Mouse (Mus musculus) telencephalon, adult 2 months (tissue): ENCODE results near the gene Zscan10.

Experiments used
- DNase-seq: peaks from one replicate; pipeline ENCODE4 v3.0.0-alpha.2; 2011; ENCODE audit warnings: low read depth, low spot score

Zscan10 gene

DNA sequence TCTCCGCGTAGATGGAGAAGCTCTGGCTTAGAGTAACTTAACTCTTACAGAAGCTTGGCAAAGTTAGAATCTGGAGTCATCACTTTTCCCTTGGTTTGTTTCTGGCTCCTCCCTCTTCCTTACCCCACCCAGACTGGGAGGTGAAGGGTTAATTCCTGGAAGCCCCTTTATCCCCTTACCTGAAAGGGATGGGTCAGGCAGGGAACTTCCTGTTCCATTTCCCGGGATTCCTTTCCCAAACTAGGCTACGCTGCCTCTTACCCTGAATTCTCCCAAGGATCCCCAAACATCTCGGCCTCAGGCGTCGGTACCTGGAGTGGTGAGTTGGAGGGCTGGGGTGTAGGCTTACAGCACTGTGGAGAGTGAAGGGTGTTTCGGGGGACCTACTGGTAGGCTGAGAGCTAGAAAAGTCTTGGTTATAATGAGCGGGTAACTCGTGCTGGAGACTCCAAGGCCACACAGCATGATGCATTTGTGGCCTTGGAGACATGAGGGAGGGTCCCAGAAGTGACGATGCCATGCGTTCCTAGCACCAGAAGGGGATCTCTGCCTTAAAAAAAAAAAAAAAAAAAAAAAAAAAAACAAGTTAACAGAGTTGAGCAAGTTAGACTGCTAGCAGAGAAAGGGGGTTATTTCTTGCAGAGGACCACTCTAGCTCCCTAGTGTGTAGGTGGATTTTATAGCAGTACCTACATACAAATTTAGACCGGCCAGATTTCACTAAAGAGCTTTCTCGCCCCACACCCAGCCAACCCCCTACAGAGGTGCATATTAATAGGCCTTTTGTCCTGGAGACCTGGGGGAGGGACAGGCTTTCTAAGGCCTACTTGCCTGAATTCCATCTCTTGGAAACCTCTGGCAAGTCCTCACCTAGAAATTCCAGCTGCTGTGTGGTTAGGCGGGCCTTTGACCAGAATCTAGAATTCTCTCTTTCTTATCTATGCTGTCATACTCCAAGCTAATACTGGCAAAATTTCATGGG lies at the start of gene Zscan10:
Zscan10 (plus strand) TSS at position 216 of the 982 bp plus-strand sequence.
- DNase-seq: no peak

GRCm38 (mm10) chr17:23550856-23551255 lies 49.8 kb upstream of the Zscan10 start:
- no peak for DNase-seq

- no peak for DNase-seq
These were observed 49.2 kb upstream of the Zscan10 start for GRCm38 (mm10) chr17:23551416-23551815.

GRCm38 (mm10) chr17:23551963-23552362 lies 48.7 kb upstream of the Zscan10 start:
- DNase-seq: no peak

DNA sequence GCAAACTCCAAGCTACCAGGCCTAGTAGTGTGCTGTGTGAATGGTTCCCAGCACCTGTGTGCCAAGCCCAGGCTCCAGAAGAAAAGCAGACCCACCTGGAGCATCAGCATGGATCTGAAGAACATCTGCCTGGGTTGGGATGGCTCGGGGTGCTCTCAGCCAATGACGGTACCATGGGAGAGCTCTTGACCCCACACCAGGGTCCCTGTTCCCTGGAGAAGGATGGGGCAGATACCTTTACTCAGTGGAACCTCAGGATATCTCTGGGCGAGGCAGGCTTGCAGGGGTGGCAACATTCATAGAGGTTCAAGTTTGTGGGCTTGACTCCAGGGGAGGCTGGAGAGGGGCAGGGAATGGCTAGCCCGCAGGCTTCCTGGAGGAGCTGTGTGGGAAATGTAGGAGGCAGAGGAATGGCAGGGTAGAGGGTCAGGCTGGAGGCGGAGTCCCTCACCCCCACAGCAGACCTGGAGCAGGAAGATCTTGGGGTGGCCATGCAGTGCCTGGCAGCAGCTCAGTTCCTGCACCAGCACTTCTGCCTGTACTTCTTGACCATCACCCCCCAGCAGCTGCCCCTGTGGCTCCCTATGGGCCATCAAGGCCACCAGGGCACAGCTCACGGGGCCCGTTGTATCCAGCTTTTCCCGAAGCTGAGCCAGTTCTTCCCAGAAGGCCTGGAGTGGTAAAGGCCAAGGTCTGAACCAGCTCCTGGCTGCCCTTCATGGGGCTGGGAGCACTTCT lies 47.6 kb upstream of the Zscan10 start:
- DNase-seq: no peak

DNA sequence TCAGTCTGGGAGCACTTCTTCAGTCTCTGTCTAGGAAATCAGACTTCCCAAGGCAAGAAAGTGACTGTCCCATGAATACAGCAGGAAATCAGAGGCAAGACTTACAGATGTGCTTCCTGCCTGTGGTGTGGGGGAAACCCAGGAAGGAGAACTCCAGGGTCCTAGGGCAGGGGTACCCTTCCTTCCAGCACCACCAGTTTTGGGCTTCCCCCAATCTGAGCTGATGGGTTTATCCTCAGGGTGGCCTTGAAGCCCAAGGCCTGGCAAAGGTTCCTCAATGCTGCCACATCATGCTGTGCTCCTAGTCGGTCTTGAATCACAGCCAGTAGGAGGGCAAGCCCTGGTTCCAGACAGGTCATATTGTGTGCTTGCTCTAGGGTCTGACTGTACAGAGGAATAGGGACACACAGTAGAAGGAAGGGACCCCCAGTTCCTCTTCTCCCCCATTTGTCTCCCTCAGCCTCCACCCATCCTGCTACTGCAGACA lies 47.0 kb upstream of the Zscan10 start:
- no peak for DNase-seq

DNA sequence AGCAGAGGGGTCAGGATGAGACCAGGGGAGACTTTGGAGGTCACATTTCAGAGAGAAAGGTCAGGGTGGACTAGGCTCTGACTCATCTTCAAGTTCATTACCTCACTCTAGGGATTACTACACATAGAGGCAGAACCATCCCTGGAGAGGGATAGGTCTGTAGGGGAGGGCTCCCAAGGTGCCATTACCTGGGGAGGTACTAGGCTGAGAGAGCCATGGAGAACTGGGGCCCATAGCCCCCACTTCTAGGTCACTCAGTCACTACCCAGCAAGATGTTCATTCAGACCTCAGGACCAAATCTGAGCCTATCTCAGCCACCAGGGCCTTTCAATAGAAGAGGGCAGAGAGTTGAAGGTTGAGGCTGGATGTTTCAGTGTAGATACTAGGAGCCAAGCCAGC lies 46.3 kb upstream of the Zscan10 start:
- no peak for DNase-seq

DNA sequence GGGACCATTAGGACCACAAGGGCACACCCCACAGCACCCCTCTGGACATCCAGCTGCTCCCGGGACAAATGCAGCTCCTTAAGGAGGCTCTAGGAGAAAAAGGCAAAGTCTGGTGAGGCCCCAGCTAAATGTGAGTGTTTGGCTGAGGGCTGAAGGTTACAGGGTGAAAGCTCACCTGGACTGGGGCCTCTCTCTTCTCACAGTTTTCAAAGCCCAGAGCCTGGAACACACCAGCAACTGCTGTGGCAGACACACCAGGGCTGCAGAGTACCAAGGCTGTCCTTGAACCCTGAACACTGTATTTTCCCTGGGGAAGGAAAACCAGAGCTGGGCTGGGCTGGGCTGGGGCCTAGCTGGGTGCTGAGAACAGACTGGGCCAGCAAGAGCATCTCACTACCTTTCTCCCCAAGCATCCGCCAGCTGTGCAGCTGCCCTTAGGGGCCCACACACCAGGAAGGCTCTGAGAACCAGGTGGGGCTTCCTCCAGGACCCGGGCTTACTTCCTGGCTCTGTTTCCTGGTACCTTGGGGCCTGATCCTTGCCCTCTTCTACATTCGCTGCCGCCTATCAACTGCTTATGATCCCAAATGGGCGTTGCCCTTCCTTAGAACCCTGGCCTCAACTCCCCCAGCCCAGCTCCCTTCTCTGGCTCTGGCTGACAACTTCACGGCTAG lies 45.3 kb upstream of the Zscan10 start:
- DNase-seq: no peak

GRCm38 (mm10) chr17:23559767-23560166 lies 40.9 kb upstream of the Zscan10 start:
- DNase-seq: no peak

DNA sequence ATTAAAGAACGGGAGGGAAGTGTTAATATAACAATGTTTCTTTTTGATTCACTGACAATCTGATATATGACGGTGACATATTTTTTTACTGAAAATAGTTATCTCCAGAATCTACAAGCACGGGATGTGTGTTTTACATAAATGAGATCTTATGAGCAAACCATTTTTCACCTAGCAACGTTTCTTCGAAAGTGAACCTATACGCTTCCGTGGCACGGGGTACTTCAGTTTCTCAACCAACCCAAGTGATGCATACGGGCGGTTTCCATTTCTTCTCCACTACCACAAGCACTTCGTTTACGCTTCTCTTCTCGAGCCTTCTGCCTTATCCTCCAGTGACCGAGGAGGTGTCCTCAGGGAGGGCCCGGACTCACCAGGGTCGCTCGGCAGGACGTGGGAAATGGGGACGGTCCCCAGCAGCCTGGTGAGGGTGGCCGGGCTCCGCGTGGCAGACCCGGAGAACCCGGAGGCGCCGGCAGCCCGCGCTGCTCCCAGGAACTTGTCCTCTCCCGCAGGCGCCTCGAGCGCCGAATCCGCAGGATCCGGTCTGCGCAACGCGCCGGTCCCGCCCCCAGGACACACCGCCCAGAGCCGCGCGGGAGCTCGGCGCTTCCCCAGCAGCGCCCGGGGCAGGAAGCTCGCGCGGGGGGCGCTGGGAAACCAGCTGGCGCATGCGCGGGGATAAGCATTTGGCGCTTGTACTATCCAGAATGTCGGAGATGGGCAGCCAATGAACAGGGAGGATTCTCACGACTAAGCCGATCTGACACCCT lies 36.9 kb upstream of the Zscan10 start, which contains the start of gene Zfp213:
Zfp213 (minus strand) TSS at position 644 of the 773 bp plus-strand sequence.
- DNase-seq: peak; percentile 93

DNA sequence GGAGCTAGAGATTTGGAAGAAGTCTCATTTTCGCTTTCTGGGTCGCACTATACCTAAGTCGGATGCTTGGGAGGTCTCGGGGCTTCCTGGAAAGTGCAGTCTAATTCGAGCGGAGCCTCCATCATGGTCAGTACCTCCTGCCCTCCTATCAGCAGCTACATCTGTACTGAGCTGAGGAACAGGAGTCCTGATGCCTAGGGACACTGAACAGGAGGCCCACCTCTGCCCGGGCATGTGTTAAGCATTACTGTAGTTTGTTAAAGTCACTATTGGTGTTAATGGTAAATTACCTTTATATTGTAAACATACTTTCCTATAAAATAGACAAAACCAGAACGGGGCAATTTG lies 36.3 kb upstream of the Zscan10 start:
- no peak for DNase-seq

GRCm38 (mm10) chr17:23566787-23567186 lies 33.9 kb upstream of the Zscan10 start:
- no peak for DNase-seq

GRCm38 (mm10) chr17:23568370-23568769 lies 32.3 kb upstream of the Zscan10 start:
- DNase-seq: no peak

GRCm38 (mm10) chr17:23570017-23570416 lies 30.6 kb upstream of the Zscan10 start:
- DNase-seq: no peak

DNA sequence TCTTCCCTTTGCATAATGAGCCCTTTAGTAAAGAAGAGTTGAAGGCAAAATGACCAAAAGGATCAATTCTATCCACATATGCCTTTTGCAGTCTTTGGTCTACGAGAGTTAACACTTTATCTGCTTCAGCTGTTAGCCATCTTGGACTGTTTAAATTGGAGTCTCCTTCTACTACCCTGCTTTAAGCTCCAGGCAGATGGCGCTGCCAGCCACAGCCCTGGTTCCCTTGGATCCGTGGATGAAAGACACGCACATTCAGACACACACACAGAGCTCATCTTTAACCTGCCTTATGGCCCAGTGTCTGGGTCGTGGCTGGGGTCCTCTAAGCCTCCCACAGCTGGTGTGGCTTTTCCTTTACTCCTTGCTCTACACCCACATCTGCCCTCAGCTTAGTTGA lies 29.6 kb upstream of the Zscan10 start:
- no peak for DNase-seq

GRCm38 (mm10) chr17:23572059-23572458 lies 28.6 kb upstream of the Zscan10 start:
- DNase-seq: no peak

DNA sequence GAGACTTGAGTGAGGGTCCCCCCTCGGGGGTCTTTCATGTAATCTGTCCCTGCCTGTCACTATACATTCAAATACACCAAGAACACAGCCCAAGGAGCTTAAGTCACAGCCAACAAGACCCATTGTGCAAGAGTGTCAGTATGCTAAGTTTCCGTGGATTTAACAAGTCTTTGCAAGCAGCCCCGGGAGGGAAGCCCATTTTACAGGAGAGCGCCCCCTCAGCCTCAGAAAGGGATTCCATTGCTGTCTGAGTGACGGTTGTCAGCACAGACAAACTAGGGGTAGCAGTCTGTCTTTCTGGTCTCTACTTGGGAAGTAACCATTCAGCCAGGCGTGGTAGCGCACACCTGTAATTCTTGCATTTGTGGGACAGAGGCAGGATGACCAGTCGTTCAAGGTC lies 26.5 kb upstream of the Zscan10 start:
- no peak for DNase-seq

- DNase-seq: no peak
These were observed 24.6 kb upstream of the Zscan10 start for GRCm38 (mm10) chr17:23575951-23576552.

GRCm38 (mm10) chr17:23584786-23585185 lies 15.9 kb upstream of the Zscan10 start:
- DNase-seq: no peak

- peak; percentile 79 for DNase-seq
These were observed 14.8 kb upstream of the Zscan10 start for GRCm38 (mm10) chr17:23585721-23586491.
